Mouse (Mus musculus) liver, embryonic 16.5 days (tissue): ENCODE results near the gene Ilf3. TPM values are rescaled to one million over a fixed set of nuclear protein-coding genes. Genes with fewer than 3 reads are reported as not detected.

Source experiments
- ATAC-seq: fragments of 200-750 bp; cut with Nextera tagmentation; 2 replicates; pipeline ENCODE4 v1.8.0; 2017; ENCODE audit warnings: low read depth, mild to moderate bottlenecking, moderate number of reproducible peaks, moderate library complexity
- H3K27ac ChIP-seq: fragments of 300-500 bp; sonication (generic); 2 replicates; pipeline ENCODE4 v1.5.1; 2014; ENCODE audit warnings: mild to moderate bottlenecking, low read length
- H3K27me3 ChIP-seq: fragments of 300-500 bp; sonication (generic); 2 replicates; pipeline ENCODE4 v1.6.1; 2014; ENCODE audit warnings: low read depth, low read length, mixed read lengths; ENCODE audit not compliant: control insufficient read depth, insufficient read depth
- H3K36me3 ChIP-seq: fragments of 300-500 bp; sonication (generic); 2 replicates; pipeline ENCODE4 v1.6.1; 2014; ENCODE audit warnings: mild to moderate bottlenecking; ENCODE audit not compliant: control insufficient read depth, insufficient read depth
- H3K4me1 ChIP-seq: fragments of 300-500 bp; sonication (generic); 2 replicates; pipeline ENCODE4 v1.6.1; 2014; ENCODE audit warnings: low read depth, low read length, mixed read lengths; ENCODE audit not compliant: control insufficient read depth
- H3K4me2 ChIP-seq: fragments of 300-500 bp; sonication (generic); 2 replicates; pipeline ENCODE4 v1.6.1; 2014; ENCODE audit warnings: low read depth, low read length, mixed read lengths
- H3K4me3 ChIP-seq: fragments of 300-500 bp; sonication (generic); 2 replicates; pipeline ENCODE4 v1.5.1; 2014; ENCODE audit warnings: low read depth, mild to moderate bottlenecking, low read length
- H3K9ac ChIP-seq: fragments of 300-500 bp; sonication (generic); 2 replicates; pipeline ENCODE4 v1.6.1; 2014; ENCODE audit warnings: low read depth, low read length
- H3K9me3 ChIP-seq: fragments of 300-500 bp; sonication (generic); replicated peaks from 2 replicates; pipeline ENCODE4 v1.6.1; 2016; ENCODE audit warnings: low read length; ENCODE audit not compliant: control insufficient read depth
- WGBS: fragments of 180-500 bp; shearing (Covaris S2); extraction: QIAGEN DNeasy Blood & Tissue Kit; methylation state at CpG from one replicate; pipeline ENCODE4 v1.1.7; 2014; ENCODE audit not compliant: insufficient replicate concordance; 5-methylcytosine and 5-hydroxymethylcytosine counted together
- polyA plus RNA-seq: library from polyadenylated mRNA; unstranded; fragments of >200 nt; fragmentation: Nextera tagmentation; extraction: Ambion mirVana; gene quantifications from 2 replicates; pipeline ENCODE4 v1.2.1, GENCODE M21; 2015

The Ilf3 gene
- polyA plus RNA-seq, 1 experiment from 2014 or later = 37.2 TPM

- H3K4me1 ChIP-seq = no peaks in the 10 kb centered on the region
- no peaks in the 10 kb centered on the region for H3K9me3 ChIP-seq
- peaks cover 49% of the 10 kb centered on the region for H3K36me3 ChIP-seq
- ATAC-seq = no peak
- no peak overlapping the region for H3K9ac ChIP-seq
- no peak overlapping the region for H3K27ac ChIP-seq
- 91% methylated on average over 5 of the region's 5 CpGs for WGBS
- no peaks in the 10 kb centered on the region for H3K27me3 ChIP-seq
- no peak overlapping the region for H3K4me3 ChIP-seq
- H3K4me2 ChIP-seq = no peak overlapping the region
Measured at GRCm38 (mm10) chr9:21403745-21404144, 36.1 kb downstream of the Ilf3 start.

- H3K4me3 ChIP-seq = no peak overlapping the region
- no peaks in the 10 kb centered on the region for H3K4me1 ChIP-seq
- no peak overlapping the region for H3K27ac ChIP-seq
- H3K9ac ChIP-seq = no peak overlapping the region
- ATAC-seq = no peak
- 57% methylated on average over 4 of the region's 4 CpGs for WGBS
- no peaks in the 10 kb centered on the region for H3K9me3 ChIP-seq
- no peak overlapping the region for H3K4me2 ChIP-seq
- no peaks in the 10 kb centered on the region for H3K27me3 ChIP-seq
- H3K36me3 ChIP-seq = peaks cover 33% of the 10 kb centered on the region
Measured at GRCm38 (mm10) chr9:21405525-21405924, 37.9 kb downstream of the Ilf3 start.

GRCm38 (mm10) chr9:21407951-21408350, 40.3 kb downstream of the Ilf3 start:
- ATAC-seq = peak; percentile 10; the same call in 1 of the 2 replicates
- Histone ChIP-seq H3K4me1 (peaks cover 12% of the 10 kb centered on the region), H3K36me3 (peaks cover 23% of the 10 kb centered on the region), H3K27me3 (no peaks in the 10 kb centered on the region), H3K9me3 (no peaks in the 10 kb centered on the region), H3K27ac (no peak overlapping the region), H3K4me2 (no peak overlapping the region), H3K4me3 (no peak overlapping the region), H3K9ac (no peak overlapping the region)
- WGBS = 10% methylated on average over 4 of the region's 4 CpGs

- H3K4me2 ChIP-seq = no peak overlapping the region
- 59% methylated on average over 7 of the region's 7 CpGs for WGBS
- H3K4me1 ChIP-seq = peaks cover 12% of the 10 kb centered on the region
- H3K36me3 ChIP-seq = peaks cover 18% of the 10 kb centered on the region
- no peak overlapping the region for H3K9ac ChIP-seq
- H3K27ac ChIP-seq = no peak overlapping the region
- no peak for ATAC-seq
- H3K27me3 ChIP-seq = no peaks in the 10 kb centered on the region
- no peaks in the 10 kb centered on the region for H3K9me3 ChIP-seq
- no peak overlapping the region for H3K4me3 ChIP-seq
Measured at GRCm38 (mm10) chr9:21408624-21409023, 41.0 kb downstream of the Ilf3 start.

DNA sequence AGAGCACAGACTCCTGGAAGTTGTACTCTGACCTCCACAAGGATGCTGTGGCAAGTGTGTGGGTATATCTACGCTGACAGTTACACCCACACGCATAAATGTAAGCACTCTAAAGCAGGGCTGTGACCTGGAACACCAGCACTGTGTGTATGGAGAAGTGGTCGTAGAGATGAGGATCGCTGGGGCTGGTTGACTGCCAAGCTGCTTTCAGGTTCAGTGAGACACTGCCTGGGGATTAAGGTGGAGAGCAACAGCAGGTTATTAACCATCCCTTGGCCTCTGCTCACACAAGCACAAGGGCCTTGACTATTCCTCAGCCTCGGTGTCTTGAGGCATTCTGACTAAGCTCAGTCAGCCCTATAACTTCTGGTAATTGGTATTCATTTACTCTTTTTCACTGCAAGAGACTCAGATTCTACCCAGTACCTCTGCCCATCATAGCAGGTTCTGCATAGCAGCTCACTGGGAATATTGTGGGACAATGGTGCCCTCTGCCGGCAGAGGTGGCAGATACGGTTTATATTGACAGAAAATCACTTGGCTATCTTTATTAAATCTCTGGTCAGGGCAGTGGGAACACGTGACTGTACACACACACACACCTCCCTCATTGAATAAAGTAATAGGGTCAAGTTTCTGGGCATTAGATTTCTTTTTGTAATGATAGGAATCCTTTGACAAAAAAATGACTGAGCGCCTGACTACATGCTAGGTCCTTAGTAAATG, 42.1 kb downstream of the Ilf3 start:
- no peaks in the 10 kb centered on the region for H3K9me3 ChIP-seq
- no peak overlapping the region for H3K4me3 ChIP-seq
- no peak overlapping the region for H3K27ac ChIP-seq
- H3K4me1 ChIP-seq = peaks cover 12% of the 10 kb centered on the region
- H3K9ac ChIP-seq = no peak overlapping the region
- no peak for ATAC-seq
- H3K27me3 ChIP-seq = no peaks in the 10 kb centered on the region
- WGBS = 32% methylated on average over 9 of the region's 9 CpGs
- no peak overlapping the region for H3K4me2 ChIP-seq
- peaks cover 9% of the 10 kb centered on the region for H3K36me3 ChIP-seq

DNA sequence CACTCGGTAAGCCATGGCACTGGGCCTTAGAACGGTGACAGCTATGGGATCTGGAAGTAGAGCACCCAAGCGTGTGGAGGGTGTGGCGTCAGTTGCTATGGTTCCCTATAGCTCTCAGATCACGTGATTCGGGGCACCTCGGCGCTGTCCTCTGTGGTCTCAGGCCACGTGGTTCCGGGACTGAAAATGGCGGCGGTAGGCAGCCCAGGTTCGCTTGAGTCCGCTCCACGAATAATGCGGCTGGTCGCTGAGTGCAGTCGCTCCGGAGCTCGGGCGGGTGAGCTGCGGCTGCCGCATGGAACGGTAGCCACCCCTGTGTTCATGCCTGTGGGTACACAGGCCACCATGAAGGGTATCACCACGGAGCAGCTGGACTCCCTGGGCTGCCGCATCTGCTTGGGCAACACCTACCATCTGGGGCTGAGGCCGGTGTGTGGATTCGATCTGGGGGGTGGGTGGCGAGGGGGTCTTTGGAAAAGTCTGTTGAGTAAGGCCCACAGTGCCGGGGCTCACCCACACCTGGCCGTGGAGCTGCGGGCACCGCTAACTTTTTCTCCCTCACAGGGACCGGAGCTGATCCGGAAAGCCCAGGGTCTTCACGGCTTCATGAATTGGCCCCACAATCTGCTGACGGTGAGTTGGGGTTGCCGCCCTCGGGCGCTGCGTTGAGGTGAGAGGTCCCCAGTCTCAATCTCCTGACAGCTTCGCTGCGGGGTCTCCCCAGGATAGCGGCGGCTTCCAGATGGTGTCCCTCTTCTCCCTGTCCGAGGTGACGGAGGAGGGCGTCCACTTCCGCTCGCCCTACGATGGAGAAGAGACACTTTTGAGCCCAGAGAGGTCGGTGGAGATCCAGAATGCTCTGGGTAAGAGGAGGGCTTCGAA, 44.2 kb downstream of the Ilf3 start, which contains the start of gene Qtrt1:
Gene Qtrt1 (plus strand): TSS at position 169 of the 882 bp plus-strand sequence.
- Histone ChIP-seq H3K4me2 (peak within 1 kb of the TSS; percentile 91), H3K9me3 (no peaks in the 10 kb centered on the region), H3K4me1 (peaks cover 12% of the 10 kb centered on the region), H3K9ac (peak within 1 kb of the TSS; percentile 71), H3K27me3 (no peaks in the 10 kb centered on the region), H3K36me3 (no peaks in the 10 kb centered on the region; the same call in 1 of the 2 replicates), H3K4me3 (peak within 1 kb of the TSS; percentile 77), H3K27ac (peak within 1 kb of the TSS; percentile 51)
- ATAC-seq = peak; percentile 96
- under 1% methylated on average over 53 of the region's 53 CpGs for WGBS

GRCm38 (mm10) chr9:21417866-21418265, 50.2 kb downstream of the Ilf3 start:
- H3K36me3 ChIP-seq = peaks cover 4% of the 10 kb centered on the region
- peaks cover 7% of the 10 kb centered on the region for H3K4me1 ChIP-seq
- no peaks in the 10 kb centered on the region for H3K27me3 ChIP-seq
- no peak for ATAC-seq
- H3K27ac ChIP-seq = no peak overlapping the region
- H3K9me3 ChIP-seq = no peaks in the 10 kb centered on the region
- no peak overlapping the region for H3K9ac ChIP-seq
- no peak overlapping the region for H3K4me3 ChIP-seq
- H3K4me2 ChIP-seq = no peak overlapping the region
- WGBS = 87% methylated on average over 2 of the region's 2 CpGs

DNA sequence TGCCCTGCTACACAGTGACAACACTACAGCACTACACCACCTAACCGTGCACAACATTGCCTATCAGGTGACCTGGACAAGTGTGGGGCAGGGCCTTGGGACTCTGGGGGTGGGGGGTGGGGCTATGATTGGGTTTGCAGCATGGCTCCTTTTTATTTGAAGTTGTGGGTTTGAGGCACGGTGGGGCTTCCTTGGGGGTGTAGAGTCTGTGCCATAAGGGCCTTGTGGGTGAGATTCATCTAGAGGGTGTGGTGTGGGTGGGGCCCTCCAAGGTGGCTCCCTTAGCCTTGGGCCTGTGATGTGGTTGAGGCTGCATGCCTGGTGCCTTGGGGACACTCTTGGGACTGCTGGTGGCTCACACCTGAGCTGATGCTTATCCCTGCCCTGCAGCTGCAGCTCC, 52.0 kb downstream of the Ilf3 start:
- H3K4me3 ChIP-seq = no peak overlapping the region
- no peaks in the 10 kb centered on the region for H3K27me3 ChIP-seq
- H3K4me2 ChIP-seq = no peak overlapping the region
- no peak overlapping the region for H3K27ac ChIP-seq
- 48% methylated on average over 2 of the region's 2 CpGs for WGBS
- H3K9me3 ChIP-seq = no peaks in the 10 kb centered on the region
- H3K36me3 ChIP-seq = peaks cover 4% of the 10 kb centered on the region
- no peak for ATAC-seq
- no peak overlapping the region for H3K9ac ChIP-seq
- H3K4me1 ChIP-seq = peaks cover 15% of the 10 kb centered on the region
